Mouse (Mus musculus) erythroblast, embryonic 14.5 days (primary cell): ENCODE data around the gene Tmem164.

Source experiments
- GATA1 ChIP-seq: IDR thresholded peaks from 2 replicates; pipeline ENCODE4 v1.6.1; 2012; ENCODE audit warnings: low read length, inconsistent platforms, mixed read lengths
- TAL1 ChIP-seq: IDR thresholded peaks from 3 replicates; pipeline ENCODE4 v1.6.1; 2012; ENCODE audit warnings: low read length, inconsistent platforms, mixed read lengths

- no peak for TF ChIP-seq GATA1
- no peak for TF ChIP-seq TAL1
Observed at GRCm38 (mm10) chrX:142827644-142828043, 146.4 kb downstream of the Tmem164 start.
